Mouse (Mus musculus) ES-E14 (cell line): ENCODE results near the gene Acp1. TPM values are rescaled to one million over a fixed set of nuclear protein-coding genes. Genes with fewer than 3 reads are reported as not detected.

Experiments
- DNase-seq: peaks from one replicate; pipeline ENCODE4 v3.0.0-alpha.2; 2013; ENCODE audit warnings: low read depth, low spot score
- H3K27ac ChIP-seq: 2 replicates; pipeline ENCODE4 v1.5.1; 2012; ENCODE audit warnings: low read depth, mild to moderate bottlenecking, low read length, moderate library complexity, mixed read lengths; ENCODE audit not compliant: poor library complexity, insufficient read depth, severe bottlenecking
- H3K36me3 ChIP-seq: 2 replicates; pipeline ENCODE4 v1.6.1; 2012; ENCODE audit warnings: mild to moderate bottlenecking, low read length, moderate library complexity, mixed read lengths; ENCODE audit not compliant: control insufficient read depth, poor library complexity, insufficient read depth, severe bottlenecking
- H3K4me1 ChIP-seq, 2 experiments: fragments of 150-350 bp in 1 of 2; sonication (generic) in 1 of 2; 2 replicates each; pipeline ENCODE4 v1.6.1; 2012; ENCODE audit warnings: low read length in 2 of 2, mild to moderate bottlenecking in 1 of 2, mixed read lengths in 1 of 2; ENCODE audit not compliant: control insufficient read depth in 2 of 2, insufficient read depth in 2 of 2, poor library complexity in 1 of 2
- H3K4me3 ChIP-seq, 2 experiments: fragments of 150-350 bp in 1 of 2; sonication (generic) in 1 of 2; 2 replicates each; pipeline ENCODE4 v1.5.1; 2012; ENCODE audit warnings: low read length in 2 of 2, low read depth in 1 of 2, mild to moderate bottlenecking in 1 of 2, mixed read lengths in 1 of 2; ENCODE audit not compliant: insufficient read depth in 1 of 2, poor library complexity in 1 of 2, severe bottlenecking in 1 of 2
- H3K9ac ChIP-seq: 2 replicates; pipeline ENCODE4 v1.6.1; 2012; ENCODE audit warnings: low read depth, mild to moderate bottlenecking, low read length, mixed read lengths; ENCODE audit not compliant: poor library complexity, insufficient read depth, severe bottlenecking
- H3K9me3 ChIP-seq: fragments of 150-350 bp; sonication (generic); 2 replicates; pipeline ENCODE4 v1.6.1; 2012; ENCODE audit warnings: low read depth, mild to moderate bottlenecking, low read length; ENCODE audit not compliant: control insufficient read depth, insufficient read depth
- CHD2 ChIP-seq: IDR thresholded peaks from 2 replicates; pipeline ENCODE4 v1.6.1; 2014; ENCODE audit warnings: mild to moderate bottlenecking, low read depth, low read length, inconsistent platforms
- HCFC1 ChIP-seq: IDR thresholded peaks from 2 replicates; pipeline ENCODE4 v1.6.1; 2012; ENCODE audit warnings: low read length, inconsistent platforms, borderline replicate concordance; ENCODE audit not compliant: insufficient read depth
- MAFK ChIP-seq: IDR thresholded peaks from 2 replicates; pipeline ENCODE4 v1.6.1; 2014; ENCODE audit warnings: mild to moderate bottlenecking, low read depth, low read length, inconsistent platforms; ENCODE audit not compliant: insufficient read depth
- ZC3H11A ChIP-seq: IDR thresholded peaks from 2 replicates; pipeline ENCODE4 v1.6.1; 2012; ENCODE audit warnings: low read depth, mild to moderate bottlenecking, inconsistent platforms, low read length, borderline replicate concordance
- ZNF384 ChIP-seq: IDR thresholded peaks from 2 replicates; pipeline ENCODE4 v1.6.1; 2012; ENCODE audit warnings: low read depth, low read length, inconsistent platforms
- in situ Hi-C, 2 experiments: fragments of 600-800 bp; cut with MboI; formaldehyde crosslinking; loops; one replicate each; pipeline ENCODE4 v1.15.1; 2025; ENCODE audit warnings: low sequenced_read_pairs in 2 of 2, inconsistent platforms in 1 of 2; ENCODE audit not compliant: unreplicated experiment in 2 of 2
- total RNA-seq: library from RNA; depleted of rRNA; stranded (reverse); fragments of 300-350 nt; gene quantifications from 2 replicates; pipeline ENCODE4 v1.2.3, GENCODE M21; 2012

Acp1 gene
- total RNA-seq, 1 experiment, result 73.7 TPM

DNA sequence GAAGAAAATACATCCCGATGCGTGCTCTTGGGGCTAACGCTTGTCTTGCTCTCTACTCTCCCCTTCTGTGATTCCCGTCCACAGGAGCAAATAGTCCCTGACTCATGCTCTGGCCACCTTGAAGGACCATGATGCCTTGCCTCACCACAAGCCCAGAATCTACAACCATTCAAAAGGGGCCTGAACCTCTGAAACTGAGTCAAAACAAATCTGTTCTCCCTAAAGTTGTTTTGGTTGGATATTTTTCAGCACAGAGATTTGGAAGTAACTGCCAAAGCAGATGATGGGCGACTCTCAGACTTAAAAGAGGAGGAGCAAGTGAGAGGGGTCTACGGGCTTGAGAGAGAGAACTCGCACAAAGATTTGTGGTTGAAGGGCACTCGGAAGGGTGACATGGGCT is 529 bp downstream of the Acp1 start:
- DNase-seq, result no peak
- peak overlapping the region; percentile 77 to 97 for H3K4me3 ChIP-seq
- no peaks in the 10 kb centered on the region for H3K4me1 ChIP-seq
- no peak overlapping the region for H3K27ac ChIP-seq
- TF ChIP-seq MAFK (no peak), HCFC1 (no peak), ZNF384 (no peak), ZC3H11A (no peak), CHD2 (no peak)
- H3K9me3 ChIP-seq, result no peaks in the 10 kb centered on the region
- in situ Hi-C loops, result no loop called here
- no peaks in the 10 kb centered on the region for H3K36me3 ChIP-seq
- peak overlapping the region; percentile 94 for H3K9ac ChIP-seq

DNA sequence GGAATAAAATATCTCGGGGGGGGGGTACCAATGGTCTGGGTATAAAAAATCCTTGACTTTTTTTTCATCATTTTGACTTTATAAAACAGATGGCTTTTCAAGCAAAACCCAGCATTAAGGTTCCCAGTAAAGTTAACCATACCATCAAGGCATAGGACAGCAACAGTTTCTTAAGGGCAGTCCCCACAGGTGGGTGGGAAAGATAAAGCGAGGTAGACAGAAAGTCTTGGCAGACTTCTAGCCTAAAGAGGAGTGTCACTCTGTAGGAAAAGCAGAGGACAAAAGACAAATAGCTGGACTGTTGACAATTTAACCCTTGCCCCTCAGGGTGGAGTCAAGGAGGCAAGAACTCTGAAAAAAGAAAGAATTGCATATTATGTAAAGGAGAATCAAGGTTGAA is 1.5 kb downstream of the Acp1 start:
- H3K4me3 ChIP-seq, result no peak overlapping the region
- no peak for DNase-seq
- in situ Hi-C loops, result no loop called here
- H3K36me3 ChIP-seq, result peaks cover 2% of the 10 kb centered on the region; the same call in 1 of the 2 replicates
- no peak overlapping the region for H3K27ac ChIP-seq
- TF ChIP-seq ZC3H11A (no peak), CHD2 (no peak), MAFK (no peak), HCFC1 (no peak), ZNF384 (no peak)
- H3K4me1 ChIP-seq, result no peaks in the 10 kb centered on the region
- no peak overlapping the region for H3K9ac ChIP-seq
- no peaks in the 10 kb centered on the region for H3K9me3 ChIP-seq

DNA sequence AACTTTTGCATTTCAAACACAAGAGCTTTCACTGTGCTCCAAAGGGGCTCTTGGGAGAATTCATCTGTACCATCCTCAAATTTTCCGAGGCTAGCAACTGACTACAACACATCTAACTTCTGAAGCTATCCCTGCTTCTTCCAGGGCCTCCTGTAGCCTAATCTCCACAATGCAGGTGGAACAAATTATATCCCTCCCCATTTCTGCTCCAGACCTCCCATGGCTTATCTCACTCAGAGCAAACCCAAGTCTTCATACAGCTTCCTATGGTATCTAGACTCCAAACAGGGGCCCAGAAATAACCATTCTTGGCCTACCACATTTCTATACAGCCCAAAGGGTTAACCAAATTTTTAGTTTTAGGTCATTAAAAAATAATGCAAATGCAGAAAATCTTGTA is 2.7 kb downstream of the Acp1 start:
- Histone ChIP-seq H3K4me1 (no peaks in the 10 kb centered on the region), H3K4me3 (no peak overlapping the region), H3K9me3 (no peaks in the 10 kb centered on the region), H3K9ac (no peak overlapping the region), H3K36me3 (peaks cover 7% of the 10 kb centered on the region; the same call in 1 of the 2 replicates), H3K27ac (no peak overlapping the region)
- in situ Hi-C loops, result no loop called here
- no peak for DNase-seq
- TF ChIP-seq HCFC1, result no peak
- TF ChIP-seq ZC3H11A, result no peak

DNA sequence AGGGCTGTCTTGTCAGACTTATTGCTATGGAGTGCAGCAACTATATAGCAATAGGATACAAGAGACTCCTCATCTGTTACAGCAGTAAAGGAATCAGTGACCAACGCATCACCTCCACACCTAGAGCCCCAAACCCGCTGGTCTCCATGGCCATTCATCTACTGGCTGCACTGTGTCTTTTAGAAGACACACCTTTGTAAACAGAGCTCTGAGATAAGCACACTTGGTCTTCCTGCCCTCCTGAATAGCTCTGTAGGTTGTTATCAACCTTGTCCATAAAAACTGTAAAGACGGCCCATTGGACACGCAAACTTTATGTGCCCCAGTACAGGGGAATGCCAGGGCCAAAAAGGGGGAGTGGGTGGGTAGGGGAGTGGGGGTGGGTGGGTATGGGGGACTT is 14.3 kb downstream of the Acp1 start:
- no peak for TF ChIP-seq MAFK
- no peak for TF ChIP-seq ZC3H11A
- TF ChIP-seq CHD2, result no peak
- TF ChIP-seq ZNF384, result no peak
- TF ChIP-seq HCFC1, result no peak
- Histone ChIP-seq H3K4me3 (no peak overlapping the region), H3K9me3 (no peaks in the 10 kb centered on the region), H3K9ac (no peak overlapping the region), H3K27ac (no peak overlapping the region), H3K4me1 (no peaks in the 10 kb centered on the region), H3K36me3 (peaks cover 5% of the 10 kb centered on the region)
- in situ Hi-C loops, result no loop called here
- DNase-seq, result no peak

DNA sequence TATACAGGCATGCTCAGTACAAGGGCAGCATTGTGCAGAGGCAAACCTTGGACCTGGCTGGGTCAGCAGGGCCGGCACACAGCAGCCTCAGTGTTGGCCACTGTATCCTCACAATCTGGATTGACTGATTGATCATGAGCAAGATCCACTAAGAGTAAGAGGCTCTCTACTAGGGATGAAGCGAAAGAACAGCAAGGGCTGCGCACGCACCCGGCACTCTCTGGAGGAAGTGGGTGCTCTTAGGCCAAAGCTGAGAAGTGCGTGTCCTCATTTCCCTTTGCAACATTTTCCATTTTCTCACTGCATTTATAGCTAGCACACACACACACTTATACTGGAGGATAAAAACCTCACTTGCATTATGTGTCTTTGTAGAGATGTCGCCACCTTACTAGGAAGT is 20.0 kb downstream of the Acp1 start:
- DNase-seq, result no peak
- in situ Hi-C loops, result no loop called here
- Histone ChIP-seq H3K27ac (no peak overlapping the region), H3K9me3 (no peaks in the 10 kb centered on the region), H3K4me1 (no peaks in the 10 kb centered on the region), H3K36me3 (no peaks in the 10 kb centered on the region), H3K9ac (no peak overlapping the region), H3K4me3 (no peak overlapping the region)
- no peak for TF ChIP-seq MAFK
- TF ChIP-seq ZC3H11A, result no peak
- no peak for TF ChIP-seq HCFC1
- TF ChIP-seq CHD2, result no peak
- no peak for TF ChIP-seq ZNF384
